Mouse (Mus musculus) thymus, adult 2 months (tissue): ENCODE measurements around the gene Gm42791.

ENCODE experiments used
- CTCF ChIP-seq: fragments of 200-500 bp; IDR thresholded peaks from 2 replicates; pipeline ENCODE4 v1.5.1; 2012; ENCODE audit warnings: mild to moderate bottlenecking, control low read depth, low read length, moderate library complexity, borderline replicate concordance; ENCODE audit not compliant: control insufficient read depth, poor library complexity, insufficient read depth; ENCODE audit errors: extremely low read depth
- POLR2A ChIP-seq: fragments of 200-500 bp; IDR thresholded peaks from 2 replicates; pipeline ENCODE4 v1.6.1; 2012; ENCODE audit warnings: mild to moderate bottlenecking, low read length, control low read depth, moderate library complexity; ENCODE audit not compliant: control insufficient read depth, poor library complexity, insufficient read depth; ENCODE audit errors: extremely low read depth

DNA sequence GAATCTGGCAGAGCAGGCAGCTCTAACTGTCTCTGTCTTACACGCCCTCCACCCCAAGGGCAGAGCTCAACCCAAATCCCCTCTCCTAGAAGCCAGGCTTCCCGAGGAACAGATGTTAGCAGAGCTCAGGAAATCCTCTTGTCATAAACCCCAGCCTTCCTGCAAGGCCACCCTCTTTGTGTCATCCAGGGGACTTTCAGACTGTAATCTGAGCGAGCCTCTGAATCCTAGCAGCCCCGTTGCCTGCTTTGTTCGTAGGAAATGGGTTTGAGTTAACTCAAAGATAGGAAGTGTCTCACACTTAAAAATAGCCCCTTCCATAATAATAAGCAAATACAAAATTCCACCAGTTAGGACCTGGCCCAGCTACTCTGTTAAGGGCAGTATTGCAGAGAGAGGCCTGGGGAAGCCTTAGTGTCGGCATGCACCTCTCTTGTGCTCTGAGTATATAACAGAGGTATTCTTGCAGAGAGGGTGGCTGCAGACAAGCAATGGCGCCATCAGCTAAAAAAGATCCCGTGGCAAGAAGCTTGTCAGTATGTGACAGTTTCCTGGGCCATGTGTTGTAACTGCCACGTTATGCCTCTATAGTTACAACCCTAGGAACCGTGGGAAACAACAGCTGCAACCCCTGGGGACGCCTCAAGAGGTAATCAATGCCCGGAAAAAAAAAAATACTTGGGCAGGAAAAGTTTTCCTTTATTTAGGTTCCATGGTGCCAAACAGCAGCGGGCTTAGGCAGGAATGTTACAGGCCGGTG, 17.1 kb downstream of the Gm42791 start:
- no peak for TF ChIP-seq CTCF
- no peak for TF ChIP-seq POLR2A
